Mouse (Mus musculus): Measurements from ENCODE around the gene Smyd3.

GRCm38 (mm10) chr1:179073846-179074245 lies 444.0 kb downstream of the Smyd3 start:
- no peak for TF ChIP-seq CTCF (IDR thresholded peaks at IDR 0.05; ENCODE audit: borderline replicate concordance, extremely low read depth, insufficient read depth, insufficient read length)
- no peak for TF ChIP-seq POLR2A (IDR thresholded peaks at IDR 0.05; ENCODE audit: borderline replicate concordance, extremely low read depth, insufficient read depth, insufficient read length, poor library complexity, severe bottlenecking)
